Mouse (Mus musculus): ENCODE data around the gene Olfr129. TPM values are rescaled to one million over a fixed set of nuclear protein-coding genes. Genes with fewer than 3 reads are reported as not detected.

Olfr129 gene
- polyA plus RNA-seq (2014; fragmentation: Nextera tagmentation; extraction: Ambion mirVana), result not detected in 2 replicates

GRCm38 (mm10) chr17:38059979-38060378, at the start of gene Olfr129:
Gene Olfr129, minus strand, starts transcription at chr17:38060079.
- WGBS, result 68% methylated on average over 1 of the region's 1 CpGs
- H3K4me1 ChIP-seq (ENCODE audit: insufficient read depth), result no peaks in the 10 kb centered on the region

GRCm38 (mm10) chr17:38088593-38088992, 28.7 kb upstream of the Olfr129 start, which contains the start of gene Olfr131:
Gene Olfr131, minus strand, starts transcription at chr17:38088693.
- no peaks in the 10 kb centered on the region for H3K36me3 ChIP-seq (ENCODE audit: insufficient read depth)
- ATAC-seq (ENCODE audit: insufficient read depth) (no peak), DNase-seq (no peak)
- H3K4me2 ChIP-seq, result no peak within 1 kb of the TSS
- H3K9ac ChIP-seq, result no peak within 1 kb of the TSS
- no peaks in the 10 kb centered on the region for H3K9me3 ChIP-seq (ENCODE audit: low read depth, low read length)
- H3K4me1 ChIP-seq (ENCODE audit: insufficient read depth), result no peaks in the 10 kb centered on the region
- TF ChIP-seq CTCF (IDR thresholded peaks at IDR 0.05; ENCODE audit: low read depth), result no peak
- H3K4me3 ChIP-seq (ENCODE audit: low read depth, low read length), result no peak within 1 kb of the TSS
- no peaks in the 10 kb centered on the region for H3K27me3 ChIP-seq (ENCODE audit: insufficient read depth, low read length)
- H3K27ac ChIP-seq (ENCODE audit: low read depth), result no peak within 1 kb of the TSS

More at GRCm38 (mm10) chr17:38059979-38060378, at the start of gene Olfr129:
- DNase-seq (no peak), ATAC-seq (ENCODE audit: insufficient read depth) (no peak)
- H3K9ac ChIP-seq, result no peak within 1 kb of the TSS
- no peak within 1 kb of the TSS for H3K4me3 ChIP-seq (ENCODE audit: low read depth, low read length)
- H3K36me3 ChIP-seq (ENCODE audit: insufficient read depth), result no peaks in the 10 kb centered on the region
- H3K27ac ChIP-seq (ENCODE audit: low read depth), result no peak within 1 kb of the TSS
- H3K27me3 ChIP-seq (ENCODE audit: insufficient read depth, low read length), result no peaks in the 10 kb centered on the region
- no peak for TF ChIP-seq CTCF (IDR thresholded peaks at IDR 0.05; ENCODE audit: low read depth)
- no peaks in the 10 kb centered on the region; the same call in 1 of the 2 replicates for H3K9me3 ChIP-seq (ENCODE audit: low read depth, low read length)
- no peak within 1 kb of the TSS for H3K4me2 ChIP-seq

DNA sequence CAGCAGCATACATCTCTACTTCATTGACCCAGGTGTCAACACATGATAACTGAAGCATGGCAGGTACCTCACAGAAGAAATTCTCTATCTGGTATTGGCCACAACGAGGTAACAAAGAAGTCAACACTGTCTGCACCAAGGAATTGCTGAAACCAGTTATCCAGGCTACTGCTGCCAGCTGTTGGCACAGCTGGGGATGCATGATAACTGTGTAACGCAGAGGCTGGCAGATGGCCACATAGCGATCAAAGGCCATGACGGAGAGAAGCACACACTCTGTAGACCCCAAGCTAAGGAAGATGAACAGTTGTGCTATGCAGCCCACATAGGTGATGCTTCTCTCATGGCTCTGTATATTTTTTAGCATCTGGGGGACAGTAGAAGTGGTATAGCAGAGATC, 22.5 kb upstream of the Olfr129 start:
- Histone ChIP-seq H3K4me1 (ENCODE audit: insufficient read depth) (no peaks in the 10 kb centered on the region), H3K27me3 (ENCODE audit: insufficient read depth, low read length) (no peaks in the 10 kb centered on the region), H3K4me2 (no peak overlapping the region), H3K36me3 (ENCODE audit: insufficient read depth) (no peaks in the 10 kb centered on the region), H3K9me3 (ENCODE audit: low read depth, low read length) (no peaks in the 10 kb centered on the region), H3K4me3 (ENCODE audit: low read depth, low read length) (no peak overlapping the region), H3K9ac (no peak overlapping the region), H3K27ac (ENCODE audit: low read depth) (no peak overlapping the region)
- no peak for ATAC-seq (ENCODE audit: insufficient read depth)
- no peak for DNase-seq
- no peak for TF ChIP-seq CTCF (IDR thresholded peaks at IDR 0.05; ENCODE audit: low read depth)
- WGBS, result 83% methylated on average over 4 of the region's 4 CpGs

DNA sequence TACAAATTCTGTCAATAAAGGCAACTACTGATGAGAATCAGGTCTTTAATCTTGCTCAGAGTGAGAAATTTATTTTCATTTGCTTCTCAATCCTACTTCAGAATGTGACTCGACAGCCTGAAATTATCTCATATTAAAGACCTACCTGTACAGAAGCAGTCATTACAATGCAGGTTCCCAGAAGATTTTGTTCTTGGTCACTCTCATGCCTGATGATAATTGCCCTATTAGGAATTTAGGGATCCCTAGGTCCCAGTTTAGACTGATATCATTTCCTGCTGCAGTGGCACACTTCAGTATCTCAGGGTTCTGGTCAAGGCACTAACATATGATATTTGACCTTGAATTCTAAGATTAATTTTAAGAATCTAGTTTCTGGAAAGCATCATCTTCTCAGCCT, 3.7 kb upstream of the Olfr129 start, which contains the start of gene Olfr130:
TSS of gene Olfr130 (plus strand) at position 301 of the 400 bp plus-strand sequence.
- DNase-seq, result no peak
- WGBS, result 85% methylated on average over 1 of the region's 1 CpGs
- no peak for TF ChIP-seq CTCF (IDR thresholded peaks at IDR 0.05; ENCODE audit: low read depth)
- no peaks in the 10 kb centered on the region; the same call in 1 of the 2 replicates for H3K9me3 ChIP-seq (ENCODE audit: low read depth, low read length)
- no peak within 1 kb of the TSS for H3K4me3 ChIP-seq (ENCODE audit: low read depth, low read length)
- no peak within 1 kb of the TSS for H3K4me2 ChIP-seq
- no peaks in the 10 kb centered on the region for H3K27me3 ChIP-seq (ENCODE audit: insufficient read depth, low read length)
- no peaks in the 10 kb centered on the region for H3K4me1 ChIP-seq (ENCODE audit: insufficient read depth)
- no peaks in the 10 kb centered on the region for H3K36me3 ChIP-seq (ENCODE audit: insufficient read depth)
- no peak for ATAC-seq (ENCODE audit: insufficient read depth)
- no peak within 1 kb of the TSS for H3K9ac ChIP-seq
- H3K27ac ChIP-seq (ENCODE audit: low read depth), result no peak within 1 kb of the TSS

DNA sequence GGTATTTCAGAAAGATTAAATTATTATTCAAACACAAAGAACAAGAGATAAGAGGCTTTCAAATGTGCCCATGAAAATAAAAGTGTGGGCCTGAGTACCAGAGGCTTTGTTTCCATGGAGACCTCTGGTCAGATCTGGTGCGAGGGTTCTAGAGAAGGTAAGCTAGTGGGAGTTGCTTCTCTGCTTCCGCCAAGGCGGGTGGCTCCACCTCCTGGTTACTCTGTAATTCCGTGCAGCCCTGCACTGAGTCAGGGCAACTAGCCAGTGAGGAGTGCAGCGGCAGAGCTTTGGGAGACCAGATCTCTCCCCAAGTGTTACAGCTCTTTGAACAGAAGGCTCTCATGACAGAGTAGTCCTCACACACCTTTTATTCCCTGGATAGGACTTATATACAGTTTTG, 33.6 kb downstream of the Olfr129 start:
- H3K27ac ChIP-seq (ENCODE audit: low read depth), result no peak overlapping the region
- ATAC-seq (ENCODE audit: insufficient read depth) (no peak), DNase-seq (no peak)
- no peak for TF ChIP-seq CTCF (IDR thresholded peaks at IDR 0.05; ENCODE audit: low read depth)
- no peaks in the 10 kb centered on the region for H3K36me3 ChIP-seq (ENCODE audit: insufficient read depth)
- WGBS, result 32% methylated on average over 5 of the region's 5 CpGs
- H3K4me1 ChIP-seq (ENCODE audit: insufficient read depth), result no peaks in the 10 kb centered on the region
- H3K9ac ChIP-seq, result no peak overlapping the region
- no peaks in the 10 kb centered on the region for H3K9me3 ChIP-seq (ENCODE audit: low read depth, low read length)
- H3K27me3 ChIP-seq (ENCODE audit: insufficient read depth, low read length), result no peaks in the 10 kb centered on the region
- H3K4me2 ChIP-seq, result no peak overlapping the region
- H3K4me3 ChIP-seq (ENCODE audit: low read depth, low read length), result no peak overlapping the region

DNA sequence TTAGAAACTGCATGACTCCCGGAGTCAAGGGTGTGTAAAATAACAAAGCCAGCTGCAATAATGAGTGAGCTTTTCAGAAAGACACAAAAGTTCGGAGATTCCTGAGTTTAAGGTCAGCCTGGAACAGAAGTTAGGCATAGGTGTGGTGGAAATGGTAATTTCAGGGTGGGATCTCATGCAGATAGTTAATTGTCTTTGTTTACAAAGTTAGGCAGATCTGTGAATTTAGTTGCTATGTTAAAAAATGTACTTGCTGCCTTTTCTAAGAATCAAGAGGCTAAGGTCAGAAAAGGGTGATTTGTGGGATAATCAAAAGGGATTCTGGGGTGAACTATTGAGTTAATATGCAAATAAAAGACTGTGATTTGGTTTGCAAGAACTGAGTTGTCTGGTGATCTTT, 43.5 kb downstream of the Olfr129 start:
- DNase-seq (no peak), ATAC-seq (ENCODE audit: insufficient read depth) (no peak)
- Histone ChIP-seq H3K4me1 (ENCODE audit: insufficient read depth) (no peaks in the 10 kb centered on the region), H3K36me3 (ENCODE audit: insufficient read depth) (no peaks in the 10 kb centered on the region), H3K4me2 (no peak overlapping the region), H3K9ac (no peak overlapping the region), H3K9me3 (ENCODE audit: low read depth, low read length) (no peaks in the 10 kb centered on the region; the same call in 1 of the 2 replicates), H3K27me3 (ENCODE audit: insufficient read depth, low read length) (no peaks in the 10 kb centered on the region), H3K4me3 (ENCODE audit: low read depth, low read length) (no peak overlapping the region), H3K27ac (ENCODE audit: low read depth) (no peak overlapping the region)
- no peak for TF ChIP-seq CTCF (IDR thresholded peaks at IDR 0.05; ENCODE audit: low read depth)
- WGBS, result 77% methylated on average over 2 of the region's 2 CpGs

- no peaks in the 10 kb centered on the region for H3K4me1 ChIP-seq (ENCODE audit: insufficient read depth)
- WGBS, result 52% methylated on average over 2 of the region's 2 CpGs
- no peak for ATAC-seq (ENCODE audit: insufficient read depth)
Measured at GRCm38 (mm10) chr17:38004996-38005395, 54.9 kb downstream of the Olfr129 start.

More at GRCm38 (mm10) chr17:38004996-38005395, 54.9 kb downstream of the Olfr129 start:
- Histone ChIP-seq H3K4me3 (ENCODE audit: low read depth, low read length) (no peak overlapping the region), H3K27me3 (ENCODE audit: insufficient read depth, low read length) (no peaks in the 10 kb centered on the region), H3K4me2 (no peak overlapping the region), H3K9ac (no peak overlapping the region), H3K9me3 (ENCODE audit: low read depth, low read length) (no peaks in the 10 kb centered on the region), H3K36me3 (ENCODE audit: insufficient read depth) (no peaks in the 10 kb centered on the region), H3K27ac (ENCODE audit: low read depth) (no peak overlapping the region)
- TF ChIP-seq CTCF (IDR thresholded peaks at IDR 0.05; ENCODE audit: low read depth), result no peak
- DNase-seq, result no peak

Other genes with a start within 250 kb of the Olfr129 start
- not detected in 2 replicates for gene Olfr125, start 227.1 kb downstream of the Olfr129 start, polyA plus RNA-seq (2014; fragmentation: Nextera tagmentation; extraction: Ambion mirVana)
- gene Olfr126, start 212.6 kb downstream of the Olfr129 start, polyA plus RNA-seq (2014; fragmentation: Nextera tagmentation; extraction: Ambion mirVana), result not detected in 2 replicates
- not detected in 2 replicates for gene Olfr127, start 159.6 kb downstream of the Olfr129 start, polyA plus RNA-seq (2014; fragmentation: Nextera tagmentation; extraction: Ambion mirVana)
- not detected in 2 replicates for gene Olfr128, start 139.5 kb downstream of the Olfr129 start, polyA plus RNA-seq (2014; fragmentation: Nextera tagmentation; extraction: Ambion mirVana)
- gene Olfr761, start 107.0 kb downstream of the Olfr129 start, polyA plus RNA-seq (2014; fragmentation: Nextera tagmentation; extraction: Ambion mirVana), result not detected in 2 replicates
- gene Olfr130, start 3.8 kb upstream of the Olfr129 start, polyA plus RNA-seq (2014; fragmentation: Nextera tagmentation; extraction: Ambion mirVana), result not detected in 2 replicates
- not detected in 2 replicates for gene Olfr131, start 28.6 kb upstream of the Olfr129 start, polyA plus RNA-seq (2014; fragmentation: Nextera tagmentation; extraction: Ambion mirVana)
- not detected in 2 replicates for gene Olfr132, start 74.4 kb upstream of the Olfr129 start, polyA plus RNA-seq (2014; fragmentation: Nextera tagmentation; extraction: Ambion mirVana)
- not detected in 2 replicates for gene Olfr133, start 85.2 kb upstream of the Olfr129 start, polyA plus RNA-seq (2014; fragmentation: Nextera tagmentation; extraction: Ambion mirVana)
- gene Olfr134, start 111.3 kb upstream of the Olfr129 start, polyA plus RNA-seq (2014; fragmentation: Nextera tagmentation; extraction: Ambion mirVana), result not detected in 2 replicates
- gene Olfr135, start 144.3 kb upstream of the Olfr129 start, polyA plus RNA-seq (2014; fragmentation: Nextera tagmentation; extraction: Ambion mirVana), result not detected in 2 replicates
- not detected in 2 replicates for gene Olfr138, start 201.0 kb upstream of the Olfr129 start, polyA plus RNA-seq (2014; fragmentation: Nextera tagmentation; extraction: Ambion mirVana)
- not detected in 2 replicates for gene Olfr137, start 247.5 kb upstream of the Olfr129 start, polyA plus RNA-seq (2014; fragmentation: Nextera tagmentation; extraction: Ambion mirVana)

All from lung, embryonic 14.5 days (tissue).